Mouse (Mus musculus) liver, embryonic 11.5 days (tissue): ENCODE measurements around the gene Foxj1. TPM values are rescaled to one million over a fixed set of nuclear protein-coding genes. Genes with fewer than 3 reads are reported as not detected.
"Not testable (repeated sequence)": the region's sequence is repeated elsewhere in the genome, so short reads cannot be mapped to it uniquely, and the experiment has no call there.

Source experiments
- ATAC-seq: fragments of 200-750 bp; cut with Nextera tagmentation; replicated peaks from 2 replicates; pipeline ENCODE4 v1.8.0; 2017; ENCODE audit warnings: moderate number of reproducible peaks, mild to moderate bottlenecking, moderate TSS enrichment, moderate library complexity; ENCODE audit not compliant: low FRiP score
- DNase-seq: peaks from one replicate; pipeline ENCODE4 v3.0.0-alpha.2; 2017; ENCODE audit warnings: low spot score
- H3K27ac ChIP-seq: fragments of 300-500 bp; sonication (generic); 2 replicates; pipeline ENCODE4 v1.5.1; 2014; ENCODE audit warnings: mild to moderate bottlenecking, low read depth, low read length, control low read depth
- H3K27me3 ChIP-seq: fragments of 300-500 bp; sonication (generic); replicated peaks from 2 replicates; pipeline ENCODE4 v1.6.1; 2014; ENCODE audit warnings: low read length, mixed read lengths; ENCODE audit not compliant: control insufficient read depth, insufficient read depth
- H3K36me3 ChIP-seq: fragments of 300-500 bp; sonication (generic); 2 replicates; pipeline ENCODE4 v1.6.1; 2014; ENCODE audit warnings: mild to moderate bottlenecking, low read length, moderate library complexity, mixed read lengths; ENCODE audit not compliant: control insufficient read depth, insufficient read depth
- H3K4me1 ChIP-seq: fragments of 300-500 bp; sonication (generic); replicated peaks from 2 replicates; pipeline ENCODE4 v1.6.1; 2014; ENCODE audit warnings: low read length, mixed read lengths; ENCODE audit not compliant: control insufficient read depth, insufficient read depth
- H3K4me2 ChIP-seq: fragments of 300-500 bp; sonication (generic); 2 replicates; pipeline ENCODE4 v1.6.1; 2014; ENCODE audit warnings: mild to moderate bottlenecking, control low read depth, moderate library complexity
- H3K4me3 ChIP-seq: fragments of 300-500 bp; sonication (generic); 2 replicates; pipeline ENCODE4 v1.5.1; 2014; ENCODE audit warnings: low read depth, low read length, control low read depth
- H3K9ac ChIP-seq: fragments of 300-500 bp; sonication (generic); 2 replicates; pipeline ENCODE4 v1.6.1; 2014; ENCODE audit warnings: low read depth, low read length, control low read depth
- H3K9me3 ChIP-seq: fragments of 300-500 bp; sonication (generic); 2 replicates; pipeline ENCODE4 v1.6.1; 2016; ENCODE audit warnings: low read length, inconsistent platforms, mixed read lengths; ENCODE audit not compliant: control insufficient read depth
- WGBS: fragments of 180-500 bp; shearing (Covaris S2); extraction: QIAGEN DNeasy Blood & Tissue Kit; methylation state at CpG from one replicate; pipeline ENCODE4 v1.1.7; 2014; 5-methylcytosine and 5-hydroxymethylcytosine counted together
- polyA plus RNA-seq: library from polyadenylated mRNA; unstranded; fragments of >200 nt; fragmentation: Nextera tagmentation; extraction: Ambion mirVana; gene quantifications from 2 replicates; pipeline ENCODE4 v1.2.1, GENCODE M21; 2014

Foxj1 gene
- 1.2 and 1.3 TPM in 2 replicates for polyA plus RNA-seq

GRCm38 (mm10) chr11:116335244-116336036 is at the start of gene Foxj1:
Gene Foxj1 (minus strand): TSS chr11:116335399.
- H3K36me3 ChIP-seq = no peaks in the 10 kb centered on the region
- peak within 1 kb of the TSS; percentile 64 for H3K9ac ChIP-seq
- DNase-seq (peak; percentile 95), ATAC-seq (peak; percentile 82)
- H3K4me2 ChIP-seq = peak within 1 kb of the TSS; percentile 100
- no peaks in the 10 kb centered on the region for H3K9me3 ChIP-seq
- H3K27ac ChIP-seq = no peak within 1 kb of the TSS
- under 1% methylated on average over 61 of the region's 61 CpGs for WGBS
- peak within 1 kb of the TSS; percentile 73 for H3K4me3 ChIP-seq
- H3K4me1 ChIP-seq = peaks cover 26% of the 10 kb centered on the region
- H3K27me3 ChIP-seq = peaks cover 36% of the 10 kb centered on the region

GRCm38 (mm10) chr11:116384171-116384570 is 49.0 kb upstream of the Foxj1 start:
- Histone ChIP-seq H3K4me2 (no peak overlapping the region), H3K36me3 (no peaks in the 10 kb centered on the region), H3K9me3 (no peaks in the 10 kb centered on the region), H3K27me3 (no peaks in the 10 kb centered on the region), H3K9ac (no peak overlapping the region), H3K4me3 (no peak overlapping the region), H3K27ac (no peak overlapping the region), H3K4me1 (peaks cover 16% of the 10 kb centered on the region)
- ATAC-seq = no peak
- DNase-seq = no peak
- 82% methylated on average over 11 of the region's 11 CpGs for WGBS

- not testable (repeated sequence) for H3K4me2 ChIP-seq, H3K36me3 ChIP-seq, H3K9me3 ChIP-seq, ATAC-seq, H3K27me3 ChIP-seq, DNase-seq, H3K27ac ChIP-seq, H3K9ac ChIP-seq, H3K4me3 ChIP-seq
- H3K4me1 ChIP-seq = peaks cover 14% of the 10 kb centered on the region
- 84% methylated on average over 5 of the region's 5 CpGs for WGBS
Observed at GRCm38 (mm10) chr11:116383070-116383469, 47.9 kb upstream of the Foxj1 start.

- Histone ChIP-seq H3K4me1 (no peaks in the 10 kb centered on the region), H3K9ac (no peak overlapping the region), H3K27ac (no peak overlapping the region), H3K27me3 (no peaks in the 10 kb centered on the region), H3K4me3 (no peak overlapping the region), H3K9me3 (no peaks in the 10 kb centered on the region), H3K36me3 (no peaks in the 10 kb centered on the region), H3K4me2 (no peak overlapping the region)
- ATAC-seq = no peak
- no peak for DNase-seq
- WGBS = 72% methylated on average over 7 of the region's 7 CpGs
Observed at GRCm38 (mm10) chr11:116380767-116381166, 45.6 kb upstream of the Foxj1 start.

- DNase-seq (no peak), ATAC-seq (no peak)
- no peak overlapping the region for H3K4me3 ChIP-seq
- H3K27ac ChIP-seq = no peak overlapping the region
- no peak overlapping the region for H3K9ac ChIP-seq
- H3K4me1 ChIP-seq = no peaks in the 10 kb centered on the region
- no peaks in the 10 kb centered on the region for H3K27me3 ChIP-seq
- no peak overlapping the region for H3K4me2 ChIP-seq
- 64% methylated on average over 6 of the region's 6 CpGs for WGBS
- no peaks in the 10 kb centered on the region for H3K9me3 ChIP-seq
- H3K36me3 ChIP-seq = no peaks in the 10 kb centered on the region
Observed at GRCm38 (mm10) chr11:116379530-116379929, 44.3 kb upstream of the Foxj1 start.

GRCm38 (mm10) chr11:116376945-116377661 is 41.9 kb upstream of the Foxj1 start:
- Histone ChIP-seq H3K9me3 (no peaks in the 10 kb centered on the region), H3K36me3 (no peaks in the 10 kb centered on the region), H3K9ac (no peak overlapping the region), H3K27me3 (no peaks in the 10 kb centered on the region), H3K4me1 (0 out of 2 replicates have a peak, but pooled peaks cover under 1% of the 10 kb centered on the region), H3K27ac (no peak overlapping the region), H3K4me2 (no peak overlapping the region), H3K4me3 (no peak overlapping the region)
- ATAC-seq (no peak), DNase-seq (no peak)
- WGBS = 31% methylated on average over 7 of the region's 7 CpGs

- 63% methylated on average over 4 of the region's 4 CpGs for WGBS
- Histone ChIP-seq H3K36me3 (no peaks in the 10 kb centered on the region), H3K27me3 (no peaks in the 10 kb centered on the region), H3K4me2 (no peak overlapping the region), H3K9ac (no peak overlapping the region; the same call in 1 of the 2 replicates), H3K27ac (no peak overlapping the region), H3K4me1 (peaks cover 25% of the 10 kb centered on the region), H3K4me3 (no peak overlapping the region), H3K9me3 (no peaks in the 10 kb centered on the region)
- ATAC-seq = no peak
- no peak for DNase-seq
Observed at GRCm38 (mm10) chr11:116371894-116372450, 36.8 kb upstream of the Foxj1 start.

GRCm38 (mm10) chr11:116369633-116370032 is 34.4 kb upstream of the Foxj1 start:
- peak overlapping the region; percentile 16; the same call in 1 of the 2 replicates for H3K27ac ChIP-seq
- peaks cover 30% of the 10 kb centered on the region for H3K4me1 ChIP-seq
- no peaks in the 10 kb centered on the region for H3K9me3 ChIP-seq
- no peaks in the 10 kb centered on the region for H3K27me3 ChIP-seq
- peak overlapping the region; percentile 10; the same call in 1 of the 2 replicates for H3K4me2 ChIP-seq
- DNase-seq (peak; percentile 52), ATAC-seq (peak; percentile 91)
- H3K9ac ChIP-seq = no peak overlapping the region
- no peak overlapping the region for H3K4me3 ChIP-seq
- WGBS = 20% methylated on average over 5 of the region's 5 CpGs
- H3K36me3 ChIP-seq = no peaks in the 10 kb centered on the region
